Mouse (Mus musculus) adrenal gland (tissue): ENCODE measurements around the gene Ankrd11.

ENCODE experiments used
- intact Hi-C: fragments of 180-260 bp; cut with DNase I; formaldehyde crosslinking; loops from one replicate; pipeline ENCODE4 v1.15.1; 2025
- long read RNA-seq, 2 experiments: library from polyadenylated mRNA; unstranded; transcript quantifications; one replicate each; pipeline ENCODE4 v2.0.0; 2020; ENCODE audit warnings: borderline replicate concordance in 1 of 2; ENCODE audit not compliant: insufficient replicate concordance in 1 of 2

Gene Ankrd11
- long read RNA-seq, experiment 1, partial matches to known transcripts = 29 of 58 reads
- long read RNA-seq, experiment 1, other reads (novel, unspliced or antisense) = 29 of 58 reads
- long read RNA-seq, experiment 2, partial matches to known transcripts = 51 of 116 reads
- long read RNA-seq, experiment 2, other reads (novel, unspliced or antisense) = 64 of 116 reads

DNA sequence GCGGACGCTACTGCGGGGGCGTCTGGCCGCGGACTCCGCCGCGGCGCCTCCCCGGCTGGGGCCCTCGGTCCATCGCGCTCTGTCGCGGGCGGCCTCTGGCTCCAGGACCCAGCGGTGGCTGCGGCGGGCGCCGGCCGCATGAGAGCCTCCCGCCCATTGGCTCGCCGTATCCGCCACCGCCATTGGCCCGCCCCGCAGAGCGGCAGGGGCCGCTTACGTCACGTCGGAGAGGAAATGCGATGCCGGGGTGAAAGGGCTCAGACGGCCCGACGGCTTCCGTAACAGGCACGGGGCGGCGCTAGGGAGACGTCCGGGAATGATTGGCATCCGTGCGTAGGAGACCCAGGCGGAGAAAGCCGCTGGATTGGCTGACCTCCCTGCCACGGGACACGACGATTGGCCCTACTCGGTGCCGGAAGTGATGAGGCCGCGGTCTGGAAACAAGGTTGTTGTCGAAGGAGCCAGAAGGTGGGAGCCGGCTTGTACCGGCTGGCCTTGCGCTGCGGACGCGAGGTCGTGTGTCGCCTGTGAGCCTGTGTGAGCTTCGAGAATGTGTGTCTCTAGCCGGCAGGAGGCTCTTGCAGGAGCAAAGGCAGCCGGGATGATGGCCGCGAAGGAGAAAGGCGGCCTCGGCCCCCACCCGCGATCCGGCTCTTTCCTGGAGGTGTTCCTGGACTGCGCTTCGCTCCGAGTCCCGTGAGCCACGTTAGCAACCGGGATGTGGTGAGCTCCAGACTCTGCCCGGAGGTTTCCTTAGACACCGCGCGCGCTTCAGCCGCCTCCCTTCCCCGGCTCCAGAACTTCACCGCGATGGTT lies at the start of gene Ankrd11:
Ankrd11 (minus strand) TSS at position 120 of the 816 bp plus-strand sequence.
- intact Hi-C loops = loop anchor here (5.0 kb wide), 1 partner anchor 135 kb away; no protein-coding TSS in a partner anchor

DNA sequence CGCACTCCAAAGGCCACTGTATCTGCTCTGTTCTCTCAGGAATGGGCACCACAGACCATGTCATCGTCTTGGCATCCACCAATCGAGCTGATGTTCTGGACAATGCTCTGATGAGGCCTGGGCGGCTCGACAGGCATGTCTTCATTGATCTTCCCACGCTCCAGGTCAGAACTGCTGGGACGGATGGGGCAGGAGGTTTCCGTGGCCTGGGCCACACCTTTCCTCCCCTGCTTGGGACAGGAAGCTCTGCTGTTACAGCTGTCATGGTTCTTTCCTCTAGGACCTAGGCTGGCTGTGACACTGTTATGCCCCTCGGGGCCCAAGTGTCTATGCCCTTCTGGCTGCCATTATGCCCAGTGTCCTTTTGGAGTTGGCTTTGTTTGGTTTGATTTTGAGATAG lies 45.2 kb upstream of the Ankrd11 start:
- intact Hi-C loops = no loop called here

DNA sequence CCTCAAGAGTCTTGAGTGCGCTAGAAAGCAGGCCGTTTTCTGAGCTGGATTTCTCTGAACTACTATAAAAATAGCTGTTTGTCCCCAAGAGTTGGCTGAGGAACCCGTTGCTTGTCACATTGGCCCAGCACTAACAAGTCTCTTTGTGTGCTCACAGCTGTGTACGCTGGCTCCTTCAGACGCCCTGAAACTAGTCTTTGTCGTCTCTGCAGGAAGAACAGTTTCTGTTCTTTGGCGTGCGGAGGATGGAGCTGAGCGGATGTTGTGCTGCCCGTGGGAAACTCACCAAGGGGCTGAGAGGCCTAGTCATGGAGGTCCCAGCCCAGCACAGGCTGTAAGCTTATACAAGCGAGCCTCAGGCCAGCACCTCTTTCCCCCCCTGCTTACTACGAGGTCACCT lies 41.5 kb upstream of the Ankrd11 start:
- intact Hi-C loops = no loop called here

DNA sequence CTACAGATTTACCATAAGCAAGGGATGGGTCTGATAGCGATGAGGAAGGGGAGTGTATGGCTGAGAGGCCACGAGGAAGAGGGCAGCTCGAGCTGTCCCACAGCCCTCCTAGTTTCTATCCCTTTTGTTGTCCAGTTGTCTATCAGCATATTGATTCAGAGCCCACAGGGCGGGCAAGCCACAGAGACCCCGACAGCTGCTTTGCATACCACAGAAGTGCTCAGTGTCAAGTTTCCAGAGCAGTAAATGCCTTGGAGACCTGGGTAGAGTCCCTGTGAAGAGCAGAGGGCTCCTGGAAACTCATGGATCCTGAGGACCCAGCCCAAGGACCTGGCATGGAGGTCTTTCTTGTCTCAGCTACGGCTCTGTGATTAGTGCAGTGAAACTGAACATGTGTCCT lies 40.9 kb upstream of the Ankrd11 start:
- intact Hi-C loops = no loop called here

DNA sequence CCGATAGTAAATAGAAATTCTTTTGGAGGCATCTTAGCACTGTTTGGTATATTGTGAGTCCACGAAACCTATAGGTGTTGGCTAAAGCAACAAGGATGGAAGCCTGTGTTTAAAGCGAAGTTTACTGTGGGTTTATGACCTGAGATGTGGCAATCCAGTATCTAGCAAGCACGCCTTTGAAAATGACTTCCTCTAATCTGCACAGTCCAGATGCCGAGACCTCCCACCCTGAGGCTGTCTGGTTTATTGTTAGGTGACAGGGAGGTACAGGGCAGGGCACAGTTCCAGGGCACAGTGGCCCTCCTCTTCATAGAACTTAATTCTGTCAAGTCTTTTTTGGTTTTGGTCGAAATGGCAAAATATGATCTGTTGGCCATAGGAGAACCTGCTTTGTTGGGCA lies 35.1 kb upstream of the Ankrd11 start:
- intact Hi-C loops = no loop called here

DNA sequence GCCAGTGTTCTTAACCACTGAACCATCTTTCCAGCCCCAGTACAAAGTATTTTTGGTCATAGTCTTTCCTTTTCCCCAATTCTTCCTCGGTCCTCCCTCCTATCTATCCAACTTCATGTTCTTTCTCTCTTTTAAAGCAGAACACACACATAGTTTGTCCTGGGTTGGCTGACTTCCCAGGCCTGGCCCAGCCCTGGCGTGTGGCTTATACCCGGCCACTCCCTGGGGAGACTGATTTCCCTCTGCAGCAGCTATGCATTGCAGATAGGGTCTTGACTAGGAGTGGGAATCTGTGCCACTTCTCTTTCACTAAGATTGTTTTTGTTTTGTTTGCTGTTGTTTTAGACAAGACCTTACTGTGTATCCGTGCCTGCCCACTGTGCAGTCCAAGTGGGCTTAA lies 29.1 kb upstream of the Ankrd11 start:
- intact Hi-C loops = no loop called here

DNA sequence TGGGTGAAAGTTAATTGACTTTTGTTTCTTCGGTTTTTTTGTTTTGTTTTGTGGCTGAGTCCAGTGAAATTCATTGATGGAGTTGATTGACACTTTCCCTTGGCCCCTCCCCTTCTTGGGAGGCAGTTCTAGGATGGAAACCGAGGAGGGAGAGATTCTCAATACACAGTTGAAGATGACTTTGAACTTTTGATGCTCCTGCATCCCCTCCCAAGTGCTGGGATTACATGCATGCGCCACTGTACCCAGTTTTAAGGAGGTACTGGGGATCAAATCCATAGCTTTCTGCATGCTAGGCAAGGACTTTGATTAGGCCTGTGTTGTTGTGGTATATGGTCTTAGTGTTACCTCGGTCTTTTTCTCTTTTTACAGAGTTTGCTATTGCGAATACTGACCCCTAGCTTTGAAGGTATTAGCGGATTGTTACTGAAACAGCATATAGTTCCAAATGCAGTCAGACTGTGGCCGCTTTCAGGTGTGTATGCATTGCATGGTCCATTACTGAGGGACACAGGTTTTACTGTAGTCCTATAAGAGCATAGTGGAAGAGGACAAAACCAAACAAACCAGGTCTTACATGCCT lies 24.1 kb upstream of the Ankrd11 start:
- intact Hi-C loops = no loop called here

DNA sequence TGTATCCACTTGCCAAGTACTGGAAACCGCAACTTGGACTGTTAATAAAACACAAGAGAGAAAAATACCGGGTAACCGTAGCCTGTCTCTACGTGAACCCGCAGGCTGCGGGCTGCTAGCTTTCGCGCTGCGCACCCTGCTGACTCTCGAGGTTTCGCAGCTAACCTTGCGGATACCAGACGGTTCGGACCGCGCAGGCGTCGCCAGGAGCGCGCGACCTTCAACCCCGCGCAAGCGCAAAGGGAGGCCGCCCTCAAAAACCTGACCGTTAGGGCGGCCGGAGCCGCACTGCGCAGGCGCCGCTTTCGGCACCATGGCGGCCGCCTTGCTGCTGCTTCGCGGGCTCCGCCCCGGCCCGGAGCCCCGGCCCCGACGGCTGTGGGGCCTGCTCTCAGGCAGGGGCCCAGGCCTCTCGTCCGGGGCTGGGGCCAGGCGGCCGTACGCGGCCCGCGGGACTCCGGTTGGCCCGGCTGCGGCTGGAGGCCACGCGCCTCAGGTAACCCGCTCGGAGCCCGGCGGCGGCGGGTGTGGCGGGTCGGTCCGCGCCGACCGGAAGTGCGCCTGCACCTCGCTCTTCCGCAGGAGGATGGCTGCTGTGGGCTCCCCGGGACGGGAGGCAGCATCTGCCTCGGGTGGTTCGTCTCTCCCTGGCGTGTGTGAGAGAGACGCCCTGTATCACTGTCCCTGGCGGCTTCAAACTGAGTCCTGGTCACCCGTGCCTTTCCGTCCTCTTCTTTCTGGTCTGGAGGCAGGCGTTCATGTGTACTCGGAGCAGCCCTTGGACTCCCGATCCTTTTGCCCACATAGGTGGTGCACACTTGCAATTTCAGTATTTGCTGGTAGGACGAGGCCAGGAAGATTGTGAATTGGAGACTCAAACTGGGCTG lies 23.4 kb upstream of the Ankrd11 start:
- intact Hi-C loops = loop anchor here (2.0 kb wide), 1 partner anchor 159 kb away; no protein-coding TSS in a partner anchor

DNA sequence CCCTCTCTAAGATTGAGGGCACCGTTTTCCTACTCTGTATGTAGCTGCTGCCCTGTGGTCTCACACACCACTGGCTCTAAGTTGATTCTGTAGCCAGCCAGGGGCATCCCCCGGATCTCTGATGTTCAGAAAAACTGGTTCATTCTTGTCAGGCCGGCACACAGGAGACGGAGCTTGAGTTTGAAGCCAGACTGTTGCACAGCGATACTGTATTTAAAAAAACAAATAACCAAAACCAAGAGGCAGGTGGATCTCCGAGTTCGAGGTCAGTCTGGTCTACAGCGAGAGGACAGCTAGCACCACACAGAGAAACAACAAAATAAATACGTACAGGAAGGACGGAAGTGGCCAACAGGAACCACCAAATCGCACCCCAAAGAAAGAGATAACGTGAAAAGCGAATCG lies 22.7 kb upstream of the Ankrd11 start:
- intact Hi-C loops = loop anchor here (2.0 kb wide), 1 partner anchor 158 kb away; no protein-coding TSS in a partner anchor

DNA sequence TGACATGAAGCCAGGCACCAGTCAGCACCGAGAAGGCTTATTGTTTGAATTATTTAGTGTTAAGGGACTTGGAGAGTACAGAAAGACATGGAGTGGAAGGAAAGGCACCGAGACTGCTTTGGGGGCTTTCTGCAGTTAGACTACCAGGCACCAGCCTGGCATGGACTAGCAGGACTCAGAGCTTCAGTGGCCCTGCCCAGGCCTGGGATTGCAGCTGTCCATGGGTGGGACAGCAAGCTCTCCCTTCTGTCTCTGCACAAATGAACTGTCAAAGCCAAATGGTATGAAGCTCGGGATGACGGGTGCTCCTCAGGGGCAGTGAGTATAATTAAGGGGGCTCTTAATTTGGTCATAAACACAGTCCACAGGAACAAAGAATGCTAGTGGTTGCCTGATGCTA lies 22.0 kb upstream of the Ankrd11 start:
- intact Hi-C loops = loop anchor here (2.0 kb wide), 1 partner anchor 157 kb away; no protein-coding TSS in a partner anchor

DNA sequence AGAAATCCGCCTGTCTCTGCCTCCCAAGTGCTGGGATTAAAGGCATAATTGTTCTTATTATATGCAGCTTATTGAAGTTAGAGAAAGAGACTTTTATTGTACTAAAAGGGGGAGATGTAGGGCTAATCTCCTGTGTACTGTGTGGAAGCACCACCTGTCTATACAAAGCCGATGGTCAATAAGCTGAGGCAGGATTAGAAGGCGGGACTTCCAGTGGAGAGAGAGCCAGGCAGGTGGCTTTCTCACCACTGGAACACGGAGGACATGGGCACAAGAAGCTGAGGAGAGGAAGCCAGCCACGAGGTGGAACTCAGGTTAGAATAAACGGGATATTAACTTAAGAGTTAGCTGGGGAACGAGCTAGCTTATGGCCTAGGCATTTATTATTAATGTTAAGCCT lies 20.6 kb upstream of the Ankrd11 start, which contains the start of gene Spg7:
Spg7 (plus strand) TSS at position 222 of the 400 bp plus-strand sequence.
- intact Hi-C loops = no loop called here

DNA sequence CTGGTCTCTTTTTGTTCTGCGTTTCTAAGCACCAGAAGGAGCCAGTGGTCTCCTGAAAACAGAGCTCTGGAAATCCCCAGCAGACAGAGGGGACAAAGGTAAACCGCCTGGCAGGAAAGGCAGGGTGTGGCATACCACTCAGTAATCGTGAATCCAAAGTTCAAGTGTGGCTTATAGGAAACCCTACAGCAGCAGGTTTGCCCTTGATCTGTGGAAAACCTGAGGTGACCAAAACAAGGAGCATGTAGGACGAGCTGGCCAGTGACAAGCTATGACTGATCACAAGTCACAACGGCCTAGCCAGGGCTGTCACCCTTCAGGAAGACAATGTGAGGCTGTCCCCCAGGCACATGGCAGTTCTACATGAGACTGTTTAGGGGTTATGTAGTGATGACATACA lies 9.4 kb upstream of the Ankrd11 start:
- intact Hi-C loops = no loop called here

DNA sequence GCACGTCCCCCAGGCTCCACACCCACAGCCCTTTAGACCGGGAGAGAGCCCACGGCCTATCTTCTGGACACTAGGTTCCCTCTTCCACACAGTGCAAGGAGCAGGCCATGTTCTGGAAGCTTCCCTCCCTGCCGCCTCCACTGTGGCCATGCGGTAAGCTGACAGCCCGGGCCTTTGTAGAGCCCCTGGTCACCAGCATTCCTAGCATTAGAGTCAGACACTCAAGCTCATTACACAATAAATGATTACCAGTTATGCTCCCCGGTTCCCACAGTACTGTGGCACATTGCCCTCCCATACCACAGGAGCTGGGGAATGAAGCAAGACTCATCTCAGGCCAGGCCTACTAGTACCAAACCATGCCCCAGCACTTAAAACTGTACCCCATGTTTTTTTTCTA lies 6.3 kb upstream of the Ankrd11 start:
- intact Hi-C loops = no loop called here

DNA sequence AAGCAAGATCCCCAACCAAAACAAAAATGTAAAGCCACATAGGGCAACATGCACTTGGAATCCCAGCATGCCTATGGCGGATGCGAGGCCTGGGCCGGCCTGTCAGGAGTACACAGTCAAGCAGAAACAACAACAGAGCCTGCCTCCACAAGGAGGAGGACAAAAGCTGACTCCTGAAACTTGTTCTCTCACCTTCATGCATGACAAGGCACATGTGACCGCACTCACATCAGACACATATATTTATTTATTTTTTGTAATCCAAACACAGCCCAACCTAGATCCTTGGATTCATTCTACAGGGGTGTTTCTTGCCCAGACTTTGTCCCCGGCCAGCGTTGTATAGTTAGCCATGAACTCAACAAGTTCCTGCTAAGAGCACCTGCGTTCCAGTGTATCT lies 5.8 kb upstream of the Ankrd11 start:
- intact Hi-C loops = no loop called here

DNA sequence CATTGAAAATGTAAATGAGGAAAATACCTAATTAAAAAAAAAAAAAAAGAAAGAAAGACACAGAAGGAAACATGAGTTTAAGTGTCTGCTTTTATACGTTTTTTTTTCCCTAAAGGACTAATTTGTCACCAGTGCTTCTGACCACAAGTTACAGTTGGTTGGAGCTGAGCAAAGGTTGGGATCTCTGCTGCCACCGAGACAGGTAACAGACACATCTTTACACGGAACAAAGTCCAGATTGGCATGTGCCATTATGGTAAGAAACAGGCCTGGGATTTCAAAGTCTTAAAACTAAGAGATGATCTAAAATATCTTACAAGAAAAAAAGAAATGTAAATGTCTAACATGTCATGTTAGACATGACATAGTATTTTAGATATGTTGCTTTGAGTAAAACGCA lies 4.6 kb upstream of the Ankrd11 start:
- intact Hi-C loops = no loop called here

DNA sequence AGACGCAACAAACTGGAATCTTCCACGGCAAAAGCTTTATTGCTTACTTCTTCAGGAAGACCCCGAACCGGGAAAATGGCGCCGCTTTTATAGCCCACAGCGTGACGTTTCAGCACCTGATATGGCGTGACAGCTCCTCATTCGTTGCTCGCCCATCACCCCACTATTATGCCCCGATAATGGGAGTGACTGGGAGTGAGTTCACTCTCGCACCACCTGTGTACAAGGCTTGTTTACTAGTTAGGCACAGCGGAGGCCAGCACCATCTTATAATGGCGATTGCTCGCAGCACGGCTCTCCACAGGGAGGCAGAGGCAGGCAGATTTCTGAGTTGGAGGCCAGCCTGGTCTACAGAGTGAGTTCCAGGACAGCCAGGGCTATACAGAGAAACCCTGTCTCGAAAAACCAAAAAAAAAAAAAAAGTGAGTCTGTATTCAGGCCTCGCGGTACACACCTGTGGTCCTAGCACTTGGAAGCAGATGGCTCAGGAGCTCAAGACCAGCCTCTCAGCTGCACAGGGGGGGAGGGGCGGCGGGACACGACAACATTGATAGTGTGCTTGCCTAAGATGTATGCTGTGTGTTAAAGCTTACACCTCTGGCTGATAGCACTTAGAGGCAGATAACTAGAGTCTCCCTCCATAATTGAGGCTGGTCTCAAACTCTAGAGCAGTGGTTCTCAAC lies 2.8 kb upstream of the Ankrd11 start:
- intact Hi-C loops = loop anchor here (5.0 kb wide), 1 partner anchor 138 kb away; no protein-coding TSS in a partner anchor

DNA sequence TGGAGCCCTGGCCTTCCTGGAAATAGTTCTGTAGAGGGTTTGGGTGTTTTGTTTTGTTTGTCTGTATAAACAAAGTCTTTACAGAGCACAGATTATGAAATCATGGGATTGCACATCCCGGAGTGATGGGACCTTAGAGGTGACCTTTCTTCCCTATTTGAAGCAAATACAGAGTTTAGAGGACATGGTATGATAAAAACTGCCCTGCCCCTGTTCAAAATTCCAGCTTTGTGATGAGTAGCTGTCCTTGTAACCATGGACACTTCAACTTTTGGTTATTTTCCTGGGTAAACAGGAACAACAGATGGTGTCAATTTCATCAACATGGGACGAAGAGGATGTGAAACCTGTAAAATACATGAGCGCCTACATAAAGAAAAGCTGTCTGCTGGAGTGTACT lies 1.9 kb upstream of the Ankrd11 start:
- intact Hi-C loops = loop anchor here (5.0 kb wide), 1 partner anchor 137 kb away; no protein-coding TSS in a partner anchor

DNA sequence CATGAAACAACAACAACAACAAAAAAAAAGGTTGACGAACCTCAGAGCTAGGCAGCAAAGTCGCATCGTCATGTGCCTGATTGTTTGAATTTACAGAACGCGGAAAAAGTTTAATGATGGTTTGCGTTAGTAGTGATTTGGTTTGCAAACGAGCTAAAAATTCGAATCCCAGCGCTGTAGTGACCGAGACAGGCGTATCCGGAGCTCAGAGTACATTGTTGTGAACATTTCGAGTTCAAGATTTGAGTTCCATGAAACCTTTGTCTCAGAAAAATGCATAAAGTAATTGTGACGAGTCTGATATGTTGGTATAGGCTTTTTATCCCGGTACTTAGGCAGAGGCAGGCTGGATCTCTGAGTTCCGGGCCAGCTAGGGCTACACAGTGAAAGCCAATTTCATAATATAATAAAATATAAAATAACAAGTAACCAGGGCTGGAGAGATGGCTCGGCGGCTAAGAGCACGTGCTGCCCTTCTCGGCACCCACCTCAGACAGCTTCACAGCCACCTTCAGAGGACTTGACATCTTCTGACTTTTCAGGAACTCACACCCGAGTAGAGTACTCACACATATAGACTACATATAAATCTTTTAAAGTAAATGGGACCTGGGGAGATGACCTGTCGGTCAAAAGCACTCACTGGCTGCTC lies 1.0 kb upstream of the Ankrd11 start:
- intact Hi-C loops = loop anchor here (5.0 kb wide), 1 partner anchor 136 kb away; no protein-coding TSS in a partner anchor

DNA sequence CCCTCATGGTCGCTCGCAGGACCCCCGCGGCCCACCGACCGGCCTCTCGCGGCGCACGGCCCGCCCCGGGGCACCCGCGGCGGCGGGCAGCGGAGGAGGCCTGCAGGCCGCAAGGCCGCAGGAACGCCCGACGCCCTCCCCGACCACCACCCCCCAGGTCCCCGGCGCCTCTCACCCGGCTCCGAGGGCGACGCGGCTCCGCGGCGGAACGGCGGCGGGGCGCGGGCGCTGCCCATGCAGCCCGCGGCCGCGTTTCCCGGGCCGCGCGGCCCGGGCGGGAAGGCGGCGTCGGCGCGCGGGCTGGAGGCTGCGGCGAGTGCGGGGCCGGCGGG lies 337 bp downstream of the Ankrd11 start:
- intact Hi-C loops = loop anchor here (5.0 kb wide), 1 partner anchor 134 kb away; no protein-coding TSS in a partner anchor
